Mouse (Mus musculus): Measurements from ENCODE around the gene Srsf11. TPM values are rescaled to one million over a fixed set of nuclear protein-coding genes. Genes with fewer than 3 reads are reported as not detected.
A peak's percentile ranks its signal among the peaks of the same experiment; 100 is the strongest.

The Srsf11 gene
- polyA plus RNA-seq, 1 experiment from 2014 or later, result 276 TPM

GRCm38 (mm10) chr3:158009762-158010320, 26.6 kb downstream of the Srsf11 start:
- Histone ChIP-seq H3K36me3 (ENCODE audit: control insufficient read depth, insufficient read depth, low read length) (peaks cover 82% of the 10 kb centered on the region), H3K27ac (ENCODE audit: low read depth) (no peak overlapping the region), H3K9me3 (ENCODE audit: control insufficient read depth, low read length) (no peaks in the 10 kb centered on the region), H3K9ac (ENCODE audit: low read length) (no peak overlapping the region), H3K4me3 (ENCODE audit: low read depth, low read length) (no peak overlapping the region), H3K4me1 (replicated peaks; ENCODE audit: control insufficient read depth, insufficient read depth, low read length) (no peaks in the 10 kb centered on the region), H3K4me2 (ENCODE audit: low read length) (no peak overlapping the region), H3K27me3 (replicated peaks; ENCODE audit: control insufficient read depth, insufficient read depth, low read length) (no peaks in the 10 kb centered on the region)
- ATAC-seq (replicated peaks; ENCODE audit: low FRiP score, low TSS enrichment, low read depth), result peak; percentile 38; the same call in 1 of the 2 replicates
- WGBS, result 48% methylated on average over 1 of the region's 1 CpGs
- no peak for DNase-seq (ENCODE audit: low spot score)

GRCm38 (mm10) chr3:158008647-158009046, 27.8 kb downstream of the Srsf11 start:
- no peak overlapping the region for H3K4me2 ChIP-seq (ENCODE audit: low read length)
- no peak overlapping the region for H3K9ac ChIP-seq (ENCODE audit: low read length)
- no peak overlapping the region for H3K27ac ChIP-seq (ENCODE audit: low read depth)
- DNase-seq (ENCODE audit: low spot score) (no peak), ATAC-seq (replicated peaks; ENCODE audit: low FRiP score, low TSS enrichment, low read depth) (no peak)
- no peaks in the 10 kb centered on the region for H3K4me1 ChIP-seq (replicated peaks; ENCODE audit: control insufficient read depth, insufficient read depth, low read length)
- no peaks in the 10 kb centered on the region for H3K27me3 ChIP-seq (replicated peaks; ENCODE audit: control insufficient read depth, insufficient read depth, low read length)
- no peak overlapping the region for H3K4me3 ChIP-seq (ENCODE audit: low read depth, low read length)
- H3K36me3 ChIP-seq (ENCODE audit: control insufficient read depth, insufficient read depth, low read length), result peaks cover 82% of the 10 kb centered on the region
- 64% methylated on average over 1 of the region's 1 CpGs for WGBS
- H3K9me3 ChIP-seq (ENCODE audit: control insufficient read depth, low read length), result no peaks in the 10 kb centered on the region

GRCm38 (mm10) chr3:157998742-157999369, 37.6 kb downstream of the Srsf11 start:
- WGBS, result 83% methylated on average over 1 of the region's 1 CpGs
- Histone ChIP-seq H3K4me3 (ENCODE audit: low read depth, low read length) (no peak overlapping the region), H3K4me2 (ENCODE audit: low read length) (no peak overlapping the region), H3K4me1 (replicated peaks; ENCODE audit: control insufficient read depth, insufficient read depth, low read length) (no peaks in the 10 kb centered on the region), H3K27ac (ENCODE audit: low read depth) (no peak overlapping the region), H3K9me3 (ENCODE audit: control insufficient read depth, low read length) (no peaks in the 10 kb centered on the region), H3K36me3 (ENCODE audit: control insufficient read depth, insufficient read depth, low read length) (peaks cover 43% of the 10 kb centered on the region), H3K9ac (ENCODE audit: low read length) (no peak overlapping the region), H3K27me3 (replicated peaks; ENCODE audit: control insufficient read depth, insufficient read depth, low read length) (no peaks in the 10 kb centered on the region)
- ATAC-seq (replicated peaks; ENCODE audit: low FRiP score, low TSS enrichment, low read depth), result no peak
- no peak for DNase-seq (ENCODE audit: low spot score)

GRCm38 (mm10) chr3:157995726-157996125, 40.7 kb downstream of the Srsf11 start:
- no peak overlapping the region for H3K27ac ChIP-seq (ENCODE audit: low read depth)
- H3K4me3 ChIP-seq (ENCODE audit: low read depth, low read length), result no peak overlapping the region
- H3K27me3 ChIP-seq (replicated peaks; ENCODE audit: control insufficient read depth, insufficient read depth, low read length), result no peaks in the 10 kb centered on the region
- no peak for DNase-seq (ENCODE audit: low spot score)
- peaks cover 23% of the 10 kb centered on the region for H3K36me3 ChIP-seq (ENCODE audit: control insufficient read depth, insufficient read depth, low read length)
- no peaks in the 10 kb centered on the region for H3K4me1 ChIP-seq (replicated peaks; ENCODE audit: control insufficient read depth, insufficient read depth, low read length)
- WGBS, result 92% methylated on average over 2 of the region's 2 CpGs
- ATAC-seq (replicated peaks; ENCODE audit: low FRiP score, low TSS enrichment, low read depth), result no peak
- no peak overlapping the region for H3K9ac ChIP-seq (ENCODE audit: low read length)
- H3K9me3 ChIP-seq (ENCODE audit: control insufficient read depth, low read length), result no peaks in the 10 kb centered on the region
- no peak overlapping the region for H3K4me2 ChIP-seq (ENCODE audit: low read length)

- H3K36me3 ChIP-seq (ENCODE audit: control insufficient read depth, insufficient read depth, low read length), result peaks cover 38% of the 10 kb centered on the region
- H3K9me3 ChIP-seq (ENCODE audit: control insufficient read depth, low read length), result no peaks in the 10 kb centered on the region
- no peak overlapping the region for H3K4me2 ChIP-seq (ENCODE audit: low read length)
- ATAC-seq (replicated peaks; ENCODE audit: low FRiP score, low TSS enrichment, low read depth), result peak; percentile 60; the same call in 1 of the 2 replicates
- no peak overlapping the region for H3K27ac ChIP-seq (ENCODE audit: low read depth)
- no peaks in the 10 kb centered on the region for H3K4me1 ChIP-seq (replicated peaks; ENCODE audit: control insufficient read depth, insufficient read depth, low read length)
- no peaks in the 10 kb centered on the region for H3K27me3 ChIP-seq (replicated peaks; ENCODE audit: control insufficient read depth, insufficient read depth, low read length)
- no peak overlapping the region for H3K9ac ChIP-seq (ENCODE audit: low read length)
- no peak for DNase-seq (ENCODE audit: low spot score)
- H3K4me3 ChIP-seq (ENCODE audit: low read depth, low read length), result no peak overlapping the region
Observed at GRCm38 (mm10) chr3:157993322-157993721, 43.1 kb downstream of the Srsf11 start.

GRCm38 (mm10) chr3:157979619-157980018, 56.8 kb downstream of the Srsf11 start:
- no peak overlapping the region for H3K9ac ChIP-seq (ENCODE audit: low read length)
- no peak overlapping the region for H3K4me3 ChIP-seq (ENCODE audit: low read depth, low read length)
- no peaks in the 10 kb centered on the region for H3K9me3 ChIP-seq (ENCODE audit: control insufficient read depth, low read length)
- ATAC-seq (replicated peaks; ENCODE audit: low FRiP score, low TSS enrichment, low read depth) (no peak), DNase-seq (ENCODE audit: low spot score) (no peak)
- H3K4me2 ChIP-seq (ENCODE audit: low read length), result no peak overlapping the region
- H3K27me3 ChIP-seq (replicated peaks; ENCODE audit: control insufficient read depth, insufficient read depth, low read length), result no peaks in the 10 kb centered on the region
- H3K36me3 ChIP-seq (ENCODE audit: control insufficient read depth, insufficient read depth, low read length), result peaks cover 8% of the 10 kb centered on the region
- no peak overlapping the region for H3K27ac ChIP-seq (ENCODE audit: low read depth)
- H3K4me1 ChIP-seq (replicated peaks; ENCODE audit: control insufficient read depth, insufficient read depth, low read length), result no peaks in the 10 kb centered on the region

GRCm38 (mm10) chr3:157973236-157973635, 63.2 kb downstream of the Srsf11 start:
- no peak overlapping the region for H3K27ac ChIP-seq (ENCODE audit: low read depth)
- no peaks in the 10 kb centered on the region for H3K4me1 ChIP-seq (replicated peaks; ENCODE audit: control insufficient read depth, insufficient read depth, low read length)
- no peak overlapping the region for H3K9ac ChIP-seq (ENCODE audit: low read length)
- H3K4me3 ChIP-seq (ENCODE audit: low read depth, low read length), result no peak overlapping the region
- H3K4me2 ChIP-seq (ENCODE audit: low read length), result no peak overlapping the region
- peaks cover 8% of the 10 kb centered on the region for H3K36me3 ChIP-seq (ENCODE audit: control insufficient read depth, insufficient read depth, low read length)
- ATAC-seq (replicated peaks; ENCODE audit: low FRiP score, low TSS enrichment, low read depth) (no peak), DNase-seq (ENCODE audit: low spot score) (no peak)
- WGBS, result 97% methylated on average over 2 of the region's 2 CpGs
- H3K27me3 ChIP-seq (replicated peaks; ENCODE audit: control insufficient read depth, insufficient read depth, low read length), result no peaks in the 10 kb centered on the region
- H3K9me3 ChIP-seq (ENCODE audit: control insufficient read depth, low read length), result no peaks in the 10 kb centered on the region

- ATAC-seq (replicated peaks; ENCODE audit: low FRiP score, low TSS enrichment, low read depth) (no peak), DNase-seq (ENCODE audit: low spot score) (no peak)
- Histone ChIP-seq H3K27ac (ENCODE audit: low read depth) (no peak overlapping the region), H3K9ac (ENCODE audit: low read length) (no peak overlapping the region), H3K9me3 (ENCODE audit: control insufficient read depth, low read length) (no peaks in the 10 kb centered on the region), H3K4me1 (replicated peaks; ENCODE audit: control insufficient read depth, insufficient read depth, low read length) (no peaks in the 10 kb centered on the region), H3K27me3 (replicated peaks; ENCODE audit: control insufficient read depth, insufficient read depth, low read length) (no peaks in the 10 kb centered on the region), H3K4me2 (ENCODE audit: low read length) (no peak overlapping the region), H3K36me3 (ENCODE audit: control insufficient read depth, insufficient read depth, low read length) (peaks cover 8% of the 10 kb centered on the region), H3K4me3 (ENCODE audit: low read depth, low read length) (no peak overlapping the region)
- 88% methylated on average over 2 of the region's 2 CpGs for WGBS
Observed at GRCm38 (mm10) chr3:157971151-157971550, 65.3 kb downstream of the Srsf11 start.

Measured in intestine, embryonic 14.5 days (tissue).